Mouse (Mus musculus): ENCODE results near the gene Serpina11.

Serpina11 gene

GRCm38 (mm10) chr12:103971080-103971479 lies 18.7 kb downstream of the Serpina11 start:
- in situ Hi-C loops (cut with MboI, MseI): loop anchor here (25.0 kb wide), 1 partner anchor 1366 kb away; the partner anchor contains the start of gene Tunar

DNA sequence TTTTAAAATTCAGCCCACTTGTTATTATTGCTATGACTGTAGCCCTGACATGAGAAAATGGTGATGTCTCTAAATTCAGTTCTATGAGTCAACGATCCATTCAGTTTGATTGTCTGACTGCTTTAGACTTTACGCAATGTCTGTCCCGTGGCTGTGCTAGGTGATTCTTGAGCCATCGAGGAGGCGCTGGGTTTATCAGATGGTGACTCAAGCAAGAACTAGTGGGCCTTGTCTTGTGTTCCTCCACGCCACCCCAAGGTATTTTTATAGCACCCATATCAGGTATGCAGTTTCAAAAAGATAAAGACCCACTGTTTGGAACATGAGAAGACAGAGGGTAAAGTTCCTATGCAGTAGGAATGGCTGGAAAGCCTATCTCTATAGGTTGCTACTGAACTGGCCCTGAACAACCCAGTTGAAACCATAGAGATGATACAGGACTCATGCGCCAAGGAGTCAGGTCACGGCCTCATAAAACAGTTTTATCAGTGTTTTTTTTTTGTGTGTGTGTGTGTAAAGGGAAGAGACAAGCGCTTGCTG lies 20.1 kb downstream of the Serpina11 start:
- in situ Hi-C loops (cut with MboI, MseI): loop anchor here (25.0 kb wide), 1 partner anchor 1368 kb away; the partner anchor contains the start of gene Tunar

- in situ Hi-C loops (cut with MboI, MseI): loop anchor here (25.0 kb wide), 1 partner anchor 1371 kb away; the partner anchor contains the start of gene Tunar
These were observed 23.0 kb downstream of the Serpina11 start for GRCm38 (mm10) chr12:103966761-103967160.

- in situ Hi-C loops (cut with MboI, MseI): loop anchor here (25.0 kb wide), 1 partner anchor 1374 kb away; the partner anchor contains the start of gene Tunar
These were observed 26.5 kb downstream of the Serpina11 start for GRCm38 (mm10) chr12:103963288-103963687.

- in situ Hi-C loops (cut with MboI, MseI): loop anchor here (25.0 kb wide), 1 partner anchor 1374 kb away; the partner anchor contains the start of gene Tunar
These were observed 26.9 kb downstream of the Serpina11 start for GRCm38 (mm10) chr12:103962860-103963259.

DNA sequence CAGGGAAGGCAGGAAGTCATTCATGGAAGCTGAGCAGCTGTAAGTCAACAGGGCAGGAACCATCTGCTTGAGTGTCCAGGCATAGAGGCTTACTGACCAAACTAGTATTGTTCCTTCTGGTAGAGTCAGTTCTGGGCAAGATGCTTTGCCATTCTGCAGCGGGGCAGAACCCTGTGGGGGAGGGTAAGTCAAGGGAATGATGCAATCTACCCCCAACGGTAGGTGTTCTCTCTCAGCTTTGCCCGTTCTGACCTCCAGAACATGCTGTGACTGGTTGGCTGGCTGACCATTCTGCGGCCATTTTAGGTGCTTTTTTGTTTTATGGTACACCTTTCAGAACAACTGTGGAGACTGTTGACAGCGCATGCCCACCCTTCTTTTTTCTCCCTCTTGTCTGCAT lies 27.4 kb downstream of the Serpina11 start:
- in situ Hi-C loops (cut with MboI, MseI): loop anchor here (25.0 kb wide), 1 partner anchor 1375 kb away; the partner anchor contains the start of gene Tunar

- in situ Hi-C loops (cut with MboI, MseI): loop anchor here (25.0 kb wide), 1 partner anchor 1376 kb away; the partner anchor contains the start of gene Tunar
These were observed 28.0 kb downstream of the Serpina11 start for GRCm38 (mm10) chr12:103961716-103962115.

- in situ Hi-C loops (cut with MboI, MseI): loop anchor here (5.0 to 25.0 kb wide), 2 partner anchors 51 to 1379 kb away; partner anchors contain the start of gene Tunar
These were observed 31.0 kb downstream of the Serpina11 start, which contains the start of gene Serpina1e for GRCm38 (mm10) chr12:103958798-103959197. Gene Serpina1e (minus strand): TSS chr12:103958975.

DNA sequence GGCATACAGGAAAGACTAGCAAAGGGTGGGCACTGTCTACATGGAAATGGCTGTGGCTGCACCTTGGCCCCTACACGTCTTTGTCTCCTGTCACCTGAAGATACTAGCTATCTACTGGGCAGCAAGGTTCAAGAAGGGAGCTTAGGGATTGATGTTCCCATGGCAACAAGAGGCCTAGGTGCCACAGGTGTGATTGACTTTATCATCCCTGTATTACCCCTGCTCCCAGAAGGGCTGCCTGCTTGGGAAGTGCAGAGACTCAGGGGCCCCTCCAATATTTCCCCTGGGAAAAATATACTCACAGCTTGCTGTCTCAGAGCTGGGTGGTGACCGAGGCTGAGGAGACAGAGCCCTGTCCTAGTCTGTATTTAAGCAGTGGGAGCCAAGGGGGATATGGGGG lies 33.2 kb downstream of the Serpina11 start:
- in situ Hi-C loops (cut with MboI, MseI): loop anchor here (5.0 to 25.0 kb wide), 2 partner anchors 49 to 1381 kb away; partner anchors contain the start of gene Tunar

DNA sequence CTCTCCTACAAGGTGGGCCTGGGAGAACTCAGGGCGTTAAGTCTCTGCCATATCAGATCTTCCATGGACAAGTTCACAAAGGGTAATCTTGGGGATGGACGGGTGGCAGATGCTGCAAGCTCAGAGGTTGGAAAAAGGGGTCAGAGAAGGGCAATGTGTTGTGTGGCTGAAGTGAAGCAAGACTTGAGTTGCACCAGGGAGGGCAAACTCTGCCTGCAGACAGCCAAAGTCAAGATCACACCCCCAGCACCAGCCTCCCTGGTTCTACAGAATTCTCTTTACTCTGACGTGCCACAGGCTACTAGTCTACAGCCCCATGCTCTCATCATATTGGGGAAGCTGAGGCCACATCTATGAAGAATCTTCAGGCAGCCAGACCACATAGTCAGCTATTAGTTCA lies 36.8 kb downstream of the Serpina11 start:
- in situ Hi-C loops (cut with MboI, MseI): loop anchor here (25.0 kb wide), 1 partner anchor 1384 kb away; the partner anchor contains the start of gene Tunar

DNA sequence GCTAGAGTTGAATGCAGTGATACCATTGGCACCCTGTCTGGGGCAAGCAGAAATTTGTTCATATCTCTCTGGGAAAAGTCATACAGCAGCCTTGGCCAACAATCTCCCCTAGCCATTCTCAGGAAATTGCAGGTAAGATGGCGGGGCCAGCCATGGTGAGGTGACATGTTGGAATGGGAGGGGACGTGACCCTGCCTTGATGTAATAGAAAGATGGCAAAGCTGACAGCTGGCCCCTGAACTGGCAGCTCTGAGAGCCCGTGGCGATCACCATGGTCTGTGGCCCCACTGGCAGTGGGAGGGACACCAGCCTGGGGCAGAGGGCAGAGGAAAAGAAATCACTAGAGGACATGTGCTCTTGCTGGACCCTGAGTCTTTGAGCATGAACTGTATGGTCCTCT lies 43.5 kb downstream of the Serpina11 start:
- in situ Hi-C loops (cut with MboI, MseI): no loop called here

Data from T-helper 2 cell (primary cell).